Mouse (Mus musculus) CH12.LX (cell line): Measurements from ENCODE around the gene Dcpp2. TPM values are rescaled to one million over a fixed set of nuclear protein-coding genes. Genes with fewer than 3 reads are reported as not detected.
A peak's percentile ranks its signal among the peaks of the same experiment; 100 is the strongest.

Source experiments
- DNase-seq: peaks from one replicate; pipeline ENCODE4 v3.0.0-alpha.2; 2013; ENCODE audit errors: extremely low read depth
- H3K27ac ChIP-seq: 2 replicates; pipeline ENCODE4 v1.5.1; 2012; ENCODE audit warnings: low read depth, mild to moderate bottlenecking, control low read depth, moderate library complexity; ENCODE audit not compliant: insufficient read depth
- H3K27me3 ChIP-seq: replicated peaks from 2 replicates; pipeline ENCODE3; 2012; ENCODE audit warnings: inconsistent platforms
- H3K36me3 ChIP-seq, 2 experiments: replicated peaks in 1 of 2; 2 replicates each; pipeline versions ENCODE3 to v1.6.1; 2012; ENCODE audit warnings: inconsistent platforms in 1 of 2, low read length in 1 of 2, mild to moderate bottlenecking in 1 of 2, mixed read lengths in 1 of 2, moderate library complexity in 1 of 2; ENCODE audit not compliant: control insufficient read depth in 1 of 2, insufficient read depth in 1 of 2
- H3K4me1 ChIP-seq, 2 experiments: 2 replicates each; pipeline ENCODE4 v1.6.1; 2012; ENCODE audit warnings: inconsistent platforms in 1 of 2, moderate library complexity in 1 of 2; ENCODE audit not compliant: insufficient read depth in 2 of 2, control insufficient read depth in 1 of 2
- H3K4me2 ChIP-seq: 2 replicates; pipeline ENCODE4 v1.6.1; 2012; ENCODE audit warnings: low read depth, mild to moderate bottlenecking, control low read depth; ENCODE audit not compliant: poor library complexity, insufficient read depth, severe bottlenecking
- H3K4me3 ChIP-seq, 3 experiments: fragments of 150-350 bp in 1 of 3; sonication (generic) in 1 of 3; replicated peaks in 1 of 3; 2 replicates each; pipeline versions ENCODE3 to v1.5.1; 2011 to 2012; ENCODE audit warnings: low read depth in 2 of 3, low read length in 2 of 3, mild to moderate bottlenecking in 2 of 3, moderate library complexity in 2 of 3, control low read depth in 1 of 3, improper control_type of control experiment in 1 of 3, inconsistent platforms in 1 of 3, mixed read lengths in 1 of 3; ENCODE audit not compliant: poor library complexity in 1 of 3
- H3K79me2 ChIP-seq: replicated peaks from 2 replicates; pipeline ENCODE4 v1.6.1; 2012; ENCODE audit warnings: mild to moderate bottlenecking, moderate library complexity; ENCODE audit not compliant: control insufficient read depth, poor library complexity, insufficient read depth, severe bottlenecking; ENCODE audit errors: extremely low read depth
- H3K9ac ChIP-seq: 2 replicates; pipeline ENCODE4 v1.6.1; 2012; ENCODE audit warnings: low read depth, mild to moderate bottlenecking, control low read depth, moderate library complexity; ENCODE audit not compliant: insufficient read depth
- H3K9me3 ChIP-seq: replicated peaks from 2 replicates; pipeline ENCODE3; 2012; ENCODE audit warnings: low read length, inconsistent platforms, mixed read lengths
- CHD1 ChIP-seq: IDR thresholded peaks from 2 replicates; pipeline ENCODE4 v1.6.1; 2012; ENCODE audit warnings: low read depth, low read length, improper control_type of control experiment, inconsistent platforms
- CTCF ChIP-seq, 2 experiments: IDR thresholded peaks in 1 of 2; conservative IDR thresholded peaks in 1 of 2; 2 replicates each; pipeline ENCODE4 v1.5.1; 2011 to 2012; ENCODE audit warnings: low read depth in 2 of 2, low read length in 2 of 2, improper control_type of control experiment in 1 of 2, inconsistent platforms in 1 of 2, mild to moderate bottlenecking in 1 of 2, moderate library complexity in 1 of 2
- E2F4 ChIP-seq: IDR thresholded peaks from 2 replicates; pipeline ENCODE4 v1.6.1; 2011; ENCODE audit warnings: low read depth, low read length, improper control_type of control experiment; ENCODE audit not compliant: insufficient replicate concordance
- GABPA ChIP-seq: IDR thresholded peaks from 2 replicates; pipeline ENCODE4 v1.6.1; 2012; ENCODE audit warnings: low read depth, low read length, improper control_type of control experiment, inconsistent platforms; ENCODE audit not compliant: insufficient replicate concordance
- HCFC1 ChIP-seq: IDR thresholded peaks from 2 replicates; pipeline ENCODE4 v1.6.1; 2012; ENCODE audit warnings: low read depth, mild to moderate bottlenecking, inconsistent platforms, low read length, improper control_type of control experiment
- IRF4 ChIP-seq: IDR thresholded peaks from 2 replicates; pipeline ENCODE4 v1.6.1; 2014; ENCODE audit warnings: low read depth, mild to moderate bottlenecking, inconsistent platforms, low read length, improper control_type of control experiment
- JUND ChIP-seq: conservative IDR thresholded peaks from 2 replicates; pipeline ENCODE4 v1.6.1; 2011; ENCODE audit warnings: low read depth, low read length, improper control_type of control experiment
- MAFK ChIP-seq: IDR thresholded peaks from 2 replicates; pipeline ENCODE4 v1.6.1; 2011; ENCODE audit warnings: low read length, improper control_type of control experiment; ENCODE audit not compliant: insufficient replicate concordance
- MAZ ChIP-seq: IDR thresholded peaks from 2 replicates; pipeline ENCODE4 v1.6.1; 2012; ENCODE audit warnings: low read depth, mild to moderate bottlenecking, inconsistent platforms, low read length, improper control_type of control experiment, moderate library complexity
- MXI1 ChIP-seq: IDR thresholded peaks from 2 replicates; pipeline ENCODE4 v1.6.1; 2011; ENCODE audit warnings: mild to moderate bottlenecking, low read depth, low read length, improper control_type of control experiment
- MYC ChIP-seq: IDR thresholded peaks from 2 replicates; pipeline ENCODE4 v1.6.1; 2011; ENCODE audit warnings: low read depth, mild to moderate bottlenecking, improper control_type of control experiment, low read length
- NELFE ChIP-seq: IDR thresholded peaks from 2 replicates; pipeline ENCODE4 v1.6.1; 2011; ENCODE audit warnings: low read depth, low read length, improper control_type of control experiment
- POLR2A ChIP-seq: IDR thresholded peaks from 2 replicates; pipeline ENCODE4 v1.6.1; 2011; ENCODE audit warnings: low read depth, mild to moderate bottlenecking, improper control_type of control experiment, low read length
- POLR2AphosphoS2 ChIP-seq: IDR thresholded peaks from 2 replicates; pipeline ENCODE4 v1.6.1; 2011; ENCODE audit warnings: low read depth, low read length, improper control_type of control experiment
- RAD21 ChIP-seq: IDR thresholded peaks from 2 replicates; pipeline ENCODE4 v1.6.1; 2011; ENCODE audit warnings: low read depth, mild to moderate bottlenecking, low read length, improper control_type of control experiment, moderate library complexity
- RCOR1 ChIP-seq: conservative IDR thresholded peaks from 2 replicates; pipeline ENCODE4 v1.6.1; 2012; ENCODE audit warnings: low read depth, mild to moderate bottlenecking, inconsistent platforms, low read length, improper control_type of control experiment
- SIN3A ChIP-seq: IDR thresholded peaks from 2 replicates; pipeline ENCODE4 v1.6.1; 2012; ENCODE audit warnings: low read length, improper control_type of control experiment, inconsistent platforms
- SMC3 ChIP-seq: IDR thresholded peaks from 2 replicates; pipeline ENCODE4 v1.6.1; 2011; ENCODE audit warnings: low read depth, low read length, improper control_type of control experiment
- TCF12 ChIP-seq: IDR thresholded peaks from 2 replicates; pipeline ENCODE4 v1.6.1; 2014; ENCODE audit warnings: low read depth, mild to moderate bottlenecking, inconsistent platforms, low read length, improper control_type of control experiment
- USF1 ChIP-seq: IDR thresholded peaks from 2 replicates; pipeline ENCODE4 v1.6.1; 2014; ENCODE audit warnings: low read depth, mild to moderate bottlenecking, inconsistent platforms, low read length, improper control_type of control experiment
- USF2 ChIP-seq: conservative IDR thresholded peaks from 2 replicates; pipeline ENCODE4 v1.6.1; 2011; ENCODE audit warnings: low read depth, low read length, improper control_type of control experiment
- ZC3H11A ChIP-seq: IDR thresholded peaks from 2 replicates; pipeline ENCODE4 v1.6.1; 2012; ENCODE audit warnings: low read depth, mild to moderate bottlenecking, inconsistent platforms, low read length, improper control_type of control experiment
- ZMIZ1 ChIP-seq: IDR thresholded peaks from 2 replicates; pipeline ENCODE4 v1.6.1; 2012; ENCODE audit warnings: low read depth, mild to moderate bottlenecking, inconsistent platforms, low read length, improper control_type of control experiment
- dilution Hi-C: fragments of 300-500 bp; cut with MboI; formaldehyde crosslinking; loops from 2 replicates; pipeline ENCODE4 v1.14.3; 2020; ENCODE audit warnings: low sequenced_read_pairs; ENCODE audit not compliant: extremely low pct_unique_long_range_greater_than_20kb, extremely low pct_ligation_motif_present
- in situ Hi-C: fragments of 300-500 bp; cut with MboI; formaldehyde crosslinking; loops from 3 replicates; pipeline ENCODE4 v1.14.3; 2019; ENCODE audit warnings: low sequenced_read_pairs, low pct_ligation_motif_present, low pct_unique_long_range_greater_than_20kb, mixed read lengths
- polyA plus RNA-seq: library from polyadenylated mRNA; unstranded; fragments of >175 nt; gene quantifications from 2 replicates; pipeline ENCODE4 v1.2.1, GENCODE M21; 2012; ENCODE audit warnings: low read depth; ENCODE audit not compliant: insufficient read length
- total RNA-seq, 2 experiments: library from RNA; depleted of rRNA; stranded (reverse); fragments of 300-350 nt in 1 of 2; fragments of >200 nt in 1 of 2; gene quantifications; 2 replicates each; pipeline ENCODE4 v1.2.3; 2012 to 2014

Dcpp2 gene
- total and polyA plus RNA-seq, 3 experiments, result not detected

GRCm38 (mm10) chr17:23868513-23868912, 12.2 kb upstream of the Dcpp2 start:
- in situ Hi-C loops, result loop anchor here (10.0 kb wide), 1 partner anchor 96 kb away; no protein-coding TSS in a partner anchor
- Histone ChIP-seq H3K27me3 (peaks cover 23% of the 10 kb centered on the region), H3K27ac (no peak overlapping the region), H3K4me1 (no peaks in the 10 kb centered on the region), H3K79me2 (no peaks in the 10 kb centered on the region), H3K36me3 (no peaks in the 10 kb centered on the region), H3K4me2 (no peak overlapping the region), H3K9ac (no peak overlapping the region), H3K9me3 (peaks cover 13% of the 10 kb centered on the region), H3K4me3 (no peak overlapping the region)
- dilution Hi-C loops, result no loop called here
- no peak for DNase-seq
- no peak for TF ChIP-seq TCF12

- Histone ChIP-seq H3K4me2 (no peak overlapping the region), H3K27ac (no peak overlapping the region), H3K36me3 (no peaks in the 10 kb centered on the region), H3K4me1 (no peaks in the 10 kb centered on the region), H3K9me3 (peaks cover 5% of the 10 kb centered on the region), H3K4me3 (no peak overlapping the region), H3K79me2 (no peaks in the 10 kb centered on the region), H3K9ac (no peak overlapping the region), H3K27me3 (peaks cover 42% of the 10 kb centered on the region)
- dilution Hi-C loops, result no loop called here
- peak; percentile 28 for DNase-seq
- in situ Hi-C loops, result no loop called here
- no peak for TF ChIP-seq USF2
- no peak for TF ChIP-seq MXI1
- TF ChIP-seq CHD1, result no peak
- no peak for TF ChIP-seq NELFE
- no peak for TF ChIP-seq JUND
- TF ChIP-seq USF1, result no peak
- TF ChIP-seq RAD21, result peak; percentile 59
- TF ChIP-seq MAFK, result no peak
- no peak for TF ChIP-seq POLR2AphosphoS2
- no peak for TF ChIP-seq SIN3A
- TF ChIP-seq ZC3H11A, result peak; percentile 15; the same call in 1 of the 2 replicates
- peak; percentile 87 for TF ChIP-seq SMC3
- no peak for TF ChIP-seq IRF4
- TF ChIP-seq MYC, result no peak
- no peak for TF ChIP-seq HCFC1
- TF ChIP-seq RCOR1, result no peak
- no peak for TF ChIP-seq E2F4
- no peak for TF ChIP-seq ZMIZ1
- TF ChIP-seq MAZ, result no peak
- no peak for TF ChIP-seq POLR2A
- TF ChIP-seq GABPA, result no peak
- TF ChIP-seq TCF12, result no peak
- peak; percentile 67 to 84 for TF ChIP-seq CTCF (conservative IDR thresholded peaks at IDR 0.05 in 1 of 2, IDR thresholded peaks at IDR 0.05 in 1 of 2; ENCODE audit: low read depth in 2 of 2, low read length in 2 of 2)
Observed at GRCm38 (mm10) chr17:23873884-23874856, 6.5 kb upstream of the Dcpp2 start.
